Mouse (Mus musculus): ENCODE measurements around the gene Chek2.
"Not testable (repeated sequence)": the region's sequence is repeated elsewhere in the genome, so short reads cannot be mapped to it uniquely, and the experiment has no call there.

The Chek2 gene

DNA sequence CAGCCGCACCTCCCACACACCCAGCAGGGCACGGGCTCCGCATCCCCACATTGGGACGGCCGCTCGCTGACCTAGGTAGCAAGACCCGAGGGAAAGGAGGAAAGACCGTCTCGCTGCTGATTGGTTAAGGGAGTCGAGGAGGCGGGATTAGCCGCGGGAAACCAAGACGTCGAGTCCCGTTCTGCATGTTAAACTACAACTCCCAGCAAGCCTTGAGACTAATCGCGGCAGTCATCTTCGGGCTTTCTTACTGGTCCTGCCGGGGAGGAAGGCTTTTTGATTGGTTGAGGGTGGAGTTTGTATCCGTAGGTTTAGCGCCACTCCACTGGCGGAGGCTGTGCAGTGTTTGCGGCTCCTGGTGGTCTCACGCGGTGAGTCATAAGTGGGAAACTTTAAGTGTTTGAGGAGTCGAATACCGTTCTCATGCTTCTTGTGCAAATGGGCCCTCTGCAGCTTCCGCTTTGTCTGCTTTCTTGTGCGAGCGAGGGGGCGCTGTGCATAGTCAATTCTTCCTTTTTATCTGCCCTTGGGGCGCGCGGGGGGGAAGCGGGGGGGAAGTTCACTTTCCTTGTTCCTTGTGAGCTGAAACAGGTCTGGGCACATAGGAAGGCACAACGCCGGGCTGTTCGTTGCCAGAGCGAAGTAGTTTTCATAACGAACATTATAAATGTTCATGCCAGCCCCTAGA is at the start of gene Chek2, which contains the start of gene Hscb:
TSS of gene Chek2 (plus strand) at position 302 of the 688 bp plus-strand sequence.
TSS of gene Hscb (minus strand) at position 100 of the 688 bp plus-strand sequence.
- peak; percentile 95 for DNase-seq (ENCODE audit: low read depth, low spot score)

DNA sequence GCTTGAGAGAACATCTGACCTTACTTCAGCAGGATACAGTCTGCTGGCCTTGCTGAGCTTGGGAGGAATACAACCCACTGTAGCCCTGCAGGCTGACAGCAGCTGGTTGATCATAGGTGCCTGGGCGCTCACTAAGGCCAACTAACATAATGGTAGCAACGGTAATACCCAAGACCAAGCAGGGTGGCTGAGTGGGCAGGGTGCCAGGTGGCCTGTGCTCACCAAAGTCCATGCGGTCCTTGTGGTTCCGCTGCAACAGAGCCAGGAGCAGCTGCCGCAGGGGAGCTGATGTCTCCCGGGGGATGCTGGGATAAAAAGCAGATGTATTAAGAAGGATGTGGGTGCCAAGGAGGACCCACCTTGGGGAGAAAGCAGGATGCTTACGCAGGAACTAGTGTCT is 45.4 kb upstream of the Chek2 start:
- DNase-seq (ENCODE audit: low read depth, low spot score), result no peak

GRCm38 (mm10) chr5:110797696-110798095 is 42.1 kb upstream of the Chek2 start:
- DNase-seq (ENCODE audit: low read depth, low spot score), result no peak

DNA sequence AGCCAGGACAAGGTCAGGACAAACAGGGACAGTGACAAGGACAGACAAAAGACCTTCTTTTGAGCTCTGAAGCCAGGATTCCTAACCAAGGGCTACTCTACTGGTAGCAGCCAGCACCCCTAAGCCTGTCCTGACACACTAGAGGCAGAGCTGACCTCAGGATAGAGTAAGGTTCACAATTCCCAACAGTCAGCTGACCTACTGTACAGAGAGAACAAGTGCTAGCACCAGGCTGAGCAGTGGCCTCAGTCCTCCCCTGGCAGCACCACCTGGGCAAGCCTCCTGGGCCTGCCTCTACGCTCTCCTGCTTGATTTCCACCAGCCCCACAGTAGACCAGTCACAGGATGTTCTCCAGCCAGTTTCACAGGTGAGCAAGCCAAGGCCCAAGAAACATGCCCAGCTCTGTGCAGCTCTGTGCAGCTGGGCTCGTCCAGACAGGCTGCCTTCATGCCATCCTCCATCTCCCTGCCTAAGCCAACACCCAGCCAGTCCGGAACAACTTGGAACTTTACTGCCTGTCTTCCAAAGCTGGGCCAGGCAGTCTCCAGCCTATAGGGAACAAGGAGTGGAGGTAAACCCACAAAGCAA is 38.6 kb upstream of the Chek2 start:
- DNase-seq (ENCODE audit: low read depth, low spot score), result no peak

DNA sequence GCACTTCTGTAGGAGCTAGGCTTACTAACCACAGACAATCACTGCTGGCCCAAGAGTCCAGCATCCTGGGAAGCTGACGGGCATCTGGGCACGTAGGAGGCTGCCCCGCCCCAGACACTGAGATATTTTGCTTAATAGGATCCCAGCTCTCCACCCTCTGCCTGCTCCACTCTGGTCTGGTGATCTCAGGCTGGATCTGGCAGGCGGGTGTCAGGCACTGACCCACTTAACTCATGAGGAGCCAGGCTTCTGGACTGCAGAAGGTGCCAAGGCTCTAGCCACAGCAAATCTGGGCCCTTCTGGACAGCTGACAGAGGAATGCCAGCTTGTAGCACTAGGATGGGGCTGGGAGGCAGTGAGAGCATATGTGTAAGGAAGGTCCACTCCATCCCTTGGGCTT is 37.6 kb upstream of the Chek2 start:
- DNase-seq (ENCODE audit: low read depth, low spot score), result no peak

DNA sequence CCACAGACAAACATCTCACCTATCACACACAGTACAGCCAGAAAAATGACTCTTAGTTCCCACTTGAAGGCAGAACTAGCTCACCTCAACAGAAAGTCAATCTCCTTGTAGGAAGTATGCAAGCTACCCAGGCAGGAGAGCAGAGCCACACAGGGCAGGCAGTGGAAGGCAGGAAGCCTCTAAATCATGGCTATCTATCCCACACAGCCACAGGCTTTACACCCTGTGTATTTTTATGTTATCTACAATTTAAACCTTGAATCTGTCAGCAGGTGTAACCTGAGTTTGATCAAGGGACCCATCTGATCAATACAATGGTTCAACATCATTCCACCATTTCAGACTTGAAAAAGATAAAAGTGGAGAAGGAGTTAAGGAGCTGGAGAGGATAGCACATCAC is 37.0 kb upstream of the Chek2 start:
- no peak for DNase-seq (ENCODE audit: low read depth, low spot score)

DNA sequence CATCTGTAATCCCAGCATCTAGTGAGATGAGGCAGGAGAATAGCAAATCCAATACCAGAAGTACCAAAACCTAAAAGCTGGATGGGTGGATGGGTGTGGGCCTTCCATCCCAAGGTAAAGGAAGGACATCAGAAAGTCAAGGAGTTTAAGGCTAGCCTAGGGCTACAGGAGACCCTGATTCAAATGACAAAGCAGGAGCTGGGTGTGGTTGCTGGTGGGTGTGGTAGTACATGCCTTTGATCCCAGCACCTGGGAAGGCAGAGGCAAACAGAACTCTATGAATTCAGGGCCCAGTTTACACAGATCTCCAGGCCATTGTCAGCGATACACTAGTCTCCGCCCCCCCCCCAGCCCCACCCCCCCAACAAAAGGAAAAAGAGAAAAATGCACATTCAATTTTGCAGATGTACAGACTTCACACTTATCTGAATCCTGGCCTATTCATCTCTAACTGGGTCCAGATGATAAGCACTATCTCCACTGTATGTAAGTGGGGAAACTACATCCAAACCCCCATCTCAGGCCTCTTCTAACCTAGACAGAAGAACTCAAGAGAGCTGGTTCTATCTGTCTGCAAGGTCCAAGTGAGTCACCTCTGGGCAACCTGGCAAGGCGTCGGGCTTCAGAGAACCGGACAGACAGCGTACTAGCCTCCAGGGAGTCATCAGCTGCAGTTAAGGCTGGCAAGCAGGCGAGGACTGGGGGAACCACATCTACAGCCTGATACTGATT is 35.6 kb upstream of the Chek2 start:
- no peak for DNase-seq (ENCODE audit: low read depth, low spot score)

DNA sequence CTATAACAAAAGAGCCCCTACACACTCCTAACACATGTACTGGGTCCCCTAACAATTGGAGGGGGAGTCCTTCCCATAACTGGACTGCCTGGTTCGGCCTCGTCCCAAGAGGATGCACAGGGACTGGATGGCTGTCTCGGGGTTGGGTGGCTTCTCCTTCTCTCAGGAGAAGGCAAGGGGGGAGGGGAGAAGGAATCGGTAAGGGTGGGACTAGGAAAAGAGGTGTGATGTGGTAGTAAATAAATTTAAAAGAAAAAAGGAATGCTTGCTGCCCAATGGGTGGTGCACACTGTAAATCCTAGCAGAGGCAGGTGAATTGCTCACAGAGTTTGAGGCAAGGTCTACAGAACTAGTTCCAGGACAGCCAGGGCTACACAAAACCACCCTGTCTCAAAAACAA is 33.6 kb upstream of the Chek2 start:
- no peak for DNase-seq (ENCODE audit: low read depth, low spot score)

DNA sequence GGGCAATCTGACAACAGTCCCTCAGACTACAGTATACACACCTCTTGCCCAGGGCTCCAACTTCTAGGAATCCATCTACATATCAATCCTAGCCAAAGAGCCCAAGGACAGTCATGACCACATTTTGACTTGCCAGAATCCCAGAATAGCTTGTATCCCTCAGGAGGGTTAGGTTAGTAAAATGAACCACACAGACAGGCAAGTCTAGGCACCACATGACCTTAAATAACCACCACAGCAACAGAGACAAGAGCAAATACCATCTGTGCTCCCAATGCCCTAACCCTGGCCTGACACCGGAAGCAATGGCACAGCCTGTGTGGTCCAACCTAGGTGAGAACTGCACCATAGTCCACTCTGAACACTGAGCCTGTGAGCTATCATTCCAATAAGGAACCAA is 33.1 kb upstream of the Chek2 start:
- no peak for DNase-seq (ENCODE audit: low read depth, low spot score)

DNA sequence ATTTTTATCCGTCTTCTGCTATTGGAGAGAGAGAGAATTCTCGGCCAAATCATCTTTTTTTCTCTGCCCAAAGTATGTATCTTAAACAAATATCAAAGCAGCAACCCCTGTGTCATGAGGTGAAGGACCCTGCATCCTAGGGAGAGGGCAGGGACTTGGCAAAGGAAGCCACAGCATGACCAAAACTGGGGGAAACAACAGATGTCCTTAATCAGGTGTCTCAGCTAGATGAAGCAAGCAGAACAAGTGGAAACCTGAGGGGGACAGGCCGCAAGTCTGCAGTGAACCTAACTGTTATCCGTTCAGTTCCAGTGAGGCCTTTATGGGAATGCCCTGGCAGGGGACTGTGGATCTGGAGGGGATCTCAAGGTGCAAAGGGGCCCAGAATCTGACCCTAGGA is 32.3 kb upstream of the Chek2 start:
- no peak for DNase-seq (ENCODE audit: low read depth, low spot score)

DNA sequence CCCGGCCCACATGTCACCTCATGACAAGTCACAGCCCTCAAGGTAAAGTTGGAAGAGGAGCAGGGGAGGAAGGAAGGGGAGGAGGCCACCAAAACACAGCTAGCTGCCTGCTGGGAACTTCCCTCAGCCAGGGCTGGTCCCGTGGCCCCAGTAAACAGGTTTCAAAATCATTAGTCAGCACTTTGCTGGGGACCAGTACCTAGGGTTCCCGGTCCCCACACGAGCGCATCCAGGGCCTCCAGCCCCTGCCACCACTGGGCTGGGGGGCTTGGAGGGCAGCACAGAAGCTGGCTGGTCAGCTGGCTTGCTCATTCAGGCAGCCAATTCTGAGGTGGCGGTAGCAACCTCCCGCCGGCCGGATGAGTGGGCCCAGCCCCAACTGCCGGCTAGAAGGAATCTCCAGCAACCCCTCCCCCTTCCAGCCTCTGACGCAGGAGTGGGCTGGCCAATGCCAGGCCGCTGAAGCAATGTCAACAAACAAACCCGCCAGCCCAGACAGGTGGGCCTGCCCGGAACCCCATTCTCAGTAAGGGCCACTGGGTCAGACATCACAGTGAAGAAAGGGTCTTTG is 31.6 kb upstream of the Chek2 start:
- peak; percentile 60 for DNase-seq (ENCODE audit: low read depth, low spot score)

DNA sequence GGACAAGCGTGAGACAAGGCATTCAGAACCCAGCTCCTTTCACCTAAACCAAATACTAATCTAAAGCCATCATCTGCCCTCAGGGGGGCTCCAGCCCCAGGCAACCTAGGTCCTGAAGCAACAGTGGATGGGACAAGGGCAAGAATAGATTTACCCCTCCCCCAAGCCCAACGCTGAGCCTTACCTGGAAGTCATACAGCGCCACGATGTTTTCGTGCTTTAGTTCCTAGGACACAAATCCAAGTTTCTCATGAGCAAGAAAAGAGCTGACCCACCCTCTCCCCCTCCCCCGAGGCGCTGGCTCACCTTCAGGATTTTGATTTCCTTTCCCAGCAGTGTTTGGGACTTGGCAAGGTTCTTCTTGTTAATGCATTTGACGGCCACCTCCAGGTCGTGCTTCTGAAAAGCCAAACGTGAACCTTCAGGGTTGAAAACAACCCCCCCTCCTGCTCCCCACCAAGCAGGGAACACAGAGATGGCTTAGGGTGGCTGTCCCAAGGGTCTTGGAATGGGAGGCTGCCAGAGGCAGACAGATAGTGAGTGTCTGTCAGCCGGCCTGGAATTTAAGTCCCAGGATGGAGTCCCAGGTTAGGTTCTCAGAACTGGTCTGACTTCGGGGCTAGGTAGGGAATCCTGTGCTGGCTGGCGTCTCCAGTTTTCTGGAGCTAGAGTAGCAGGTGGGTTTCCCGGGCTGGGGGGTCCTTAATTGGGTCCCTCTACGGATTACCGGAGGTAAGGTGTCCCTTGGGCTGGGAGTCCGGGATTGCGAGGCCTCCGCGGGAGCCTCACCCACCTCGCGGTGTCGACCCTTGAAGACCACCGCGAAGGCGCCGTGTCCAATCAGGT is 30.7 kb upstream of the Chek2 start:
- DNase-seq (ENCODE audit: low read depth, low spot score), result no peak

DNA sequence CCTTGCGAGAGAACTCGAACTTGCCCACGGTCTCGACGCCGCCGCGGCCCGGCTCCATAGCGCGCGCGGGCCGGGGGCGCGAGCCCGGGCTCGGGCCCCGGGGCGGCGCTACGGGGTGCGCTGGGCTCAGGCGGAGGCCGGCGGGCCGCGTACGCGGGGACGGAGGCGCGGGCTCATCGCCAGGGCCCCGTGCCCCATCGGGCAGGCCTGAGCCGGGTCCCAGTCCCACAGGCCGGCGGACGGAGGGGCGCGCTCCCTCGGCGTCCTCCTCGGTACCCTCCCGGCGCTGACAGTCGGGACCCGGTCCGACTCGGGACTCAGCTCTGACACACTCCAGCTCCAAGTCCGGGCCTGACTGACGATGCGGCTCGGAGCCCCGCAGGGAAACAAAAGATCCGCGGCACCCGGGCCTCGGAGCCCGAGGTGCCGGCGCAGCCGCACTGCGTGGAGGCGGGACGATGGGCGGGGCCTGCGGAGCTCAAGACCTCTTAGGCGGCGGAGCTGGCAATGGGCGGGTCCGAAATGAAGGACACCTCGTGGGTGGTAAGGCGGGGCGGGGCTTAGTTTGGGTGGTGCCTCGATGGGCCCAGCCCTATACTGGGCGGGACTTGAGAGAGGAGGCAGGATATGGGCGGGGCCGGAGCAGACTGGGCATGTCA is 30.0 kb upstream of the Chek2 start, which contains the start of gene Ulk1:
TSS of gene Ulk1 (minus strand) at position 431 of the 659 bp plus-strand sequence.
- DNase-seq (ENCODE audit: low read depth, low spot score), result peak; percentile 99

GRCm38 (mm10) chr5:110824421-110824820 is 15.4 kb upstream of the Chek2 start:
- no peak for DNase-seq (ENCODE audit: low read depth, low spot score)

GRCm38 (mm10) chr5:110826781-110827495 is 12.8 kb upstream of the Chek2 start:
- DNase-seq (ENCODE audit: low read depth, low spot score), result no peak

- DNase-seq (ENCODE audit: low read depth, low spot score), result no peak
Measured at GRCm38 (mm10) chr5:110827576-110827975, 12.2 kb upstream of the Chek2 start.

- DNase-seq (ENCODE audit: low read depth, low spot score), result no peak
Measured at GRCm38 (mm10) chr5:110831036-110831720, 8.6 kb upstream of the Chek2 start.

DNA sequence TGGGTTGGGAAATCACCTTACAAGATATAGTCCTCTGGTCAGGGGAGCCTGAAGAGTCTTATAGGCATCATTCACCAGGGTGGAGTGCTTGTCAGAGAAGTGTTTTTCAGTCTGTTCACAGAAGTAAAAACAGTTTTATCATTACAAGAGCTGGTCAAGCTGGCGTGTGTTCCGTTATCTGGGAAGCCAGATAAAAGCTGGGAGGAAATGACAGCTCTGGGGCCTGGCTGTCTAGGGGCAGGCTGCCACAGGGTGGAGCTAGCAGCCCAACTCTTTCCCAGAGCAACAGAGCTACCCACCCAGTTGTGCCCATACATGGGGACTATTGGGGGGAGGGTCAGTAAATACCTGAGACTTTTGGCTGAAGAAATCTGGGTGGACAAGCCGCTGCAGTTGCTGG is 3.8 kb upstream of the Chek2 start:
- peak; percentile 41 for DNase-seq (ENCODE audit: low read depth, low spot score)

- DNase-seq (ENCODE audit: low read depth, low spot score), result not testable (repeated sequence)
Measured at GRCm38 (mm10) chr5:110838016-110838415, 1.8 kb upstream of the Chek2 start.
